Mouse (Mus musculus): Measurements from ENCODE around the gene Ufl1. TPM values are rescaled to one million over a fixed set of nuclear protein-coding genes. Genes with fewer than 3 reads are reported as not detected.
"Not testable (repeated sequence)": the region's sequence is repeated elsewhere in the genome, so short reads cannot be mapped to it uniquely, and the experiment has no call there.

Ufl1 gene
- 37.4 and 38.5 TPM in 2 replicates for polyA plus RNA-seq (2015; fragmentation: Nextera tagmentation; extraction: Ambion mirVana)

DNA sequence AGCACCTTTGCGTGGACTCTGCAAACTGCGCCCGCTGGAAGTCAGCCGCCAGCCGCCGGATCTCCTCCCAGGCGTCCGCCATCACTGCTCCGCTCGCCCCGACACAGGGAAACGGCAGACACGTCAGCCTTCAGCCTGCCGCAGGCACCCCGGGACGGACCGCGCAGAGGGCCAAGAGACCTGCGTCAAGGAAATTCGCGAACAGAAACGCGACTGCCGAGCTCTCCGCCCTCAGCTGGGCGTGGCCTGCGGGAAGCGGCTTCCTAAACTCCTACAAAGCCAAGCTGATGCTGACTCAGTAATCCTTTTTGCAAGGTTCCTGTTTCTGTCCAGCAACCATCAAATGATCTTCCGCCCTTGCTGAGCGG is at the start of gene Ufl1:
Gene Ufl1 (minus strand): TSS at position 151 of the 368 bp plus-strand sequence.
- Histone ChIP-seq H3K36me3 (peaks cover 20% of the 10 kb centered on the region), H3K27me3 (no peaks in the 10 kb centered on the region), H3K4me1 (replicated peaks) (peaks cover 6% of the 10 kb centered on the region), H3K27ac (replicated peaks) (peak within 1 kb of the TSS; percentile 99), H3K4me2 (peak within 1 kb of the TSS; percentile 64), H3K9me3 (no peaks in the 10 kb centered on the region), H3K9ac (peak within 1 kb of the TSS; percentile 91), H3K4me3 (peak within 1 kb of the TSS; percentile 75)
- peak; percentile 99 for ATAC-seq (ENCODE audit: low FRiP score, low read depth)
- WGBS = under 1% methylated on average over 30 of the region's 30 CpGs

DNA sequence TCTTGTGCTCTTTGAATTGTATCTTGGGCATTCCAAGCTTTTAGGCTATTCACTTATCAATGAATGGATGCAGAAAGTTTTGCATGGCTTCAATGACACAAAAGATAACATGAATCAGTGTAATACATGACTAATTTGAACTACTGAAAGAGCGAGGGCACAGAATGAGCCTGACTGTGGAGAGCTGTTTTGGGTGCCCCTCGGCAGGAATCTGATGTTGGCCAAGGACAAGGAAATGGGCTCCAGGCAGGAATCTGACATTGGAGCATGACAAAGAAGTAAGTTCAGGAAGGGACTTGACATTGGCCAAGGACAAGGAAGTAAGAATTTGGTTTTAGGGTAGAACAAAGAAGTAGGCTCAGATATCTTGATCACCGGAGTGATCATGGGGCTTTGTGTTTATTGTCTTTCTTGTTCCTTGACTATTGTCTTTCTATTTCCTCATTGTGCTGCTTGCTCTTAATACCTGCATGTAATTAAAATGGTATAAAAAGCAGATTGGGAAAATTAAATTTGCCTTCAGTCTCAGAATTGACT is 44.1 kb upstream of the Ufl1 start:
- Histone ChIP-seq H3K36me3 (no peaks in the 10 kb centered on the region), H3K27ac (replicated peaks) (no peak overlapping the region), H3K9ac (no peak overlapping the region), H3K4me3 (no peak overlapping the region), H3K4me2 (no peak overlapping the region), H3K4me1 (replicated peaks) (no peaks in the 10 kb centered on the region), H3K9me3 (no peaks in the 10 kb centered on the region), H3K27me3 (no peaks in the 10 kb centered on the region)
- ATAC-seq (ENCODE audit: low FRiP score, low read depth) = no peak
- 87% methylated on average over 3 of the region's 3 CpGs for WGBS

DNA sequence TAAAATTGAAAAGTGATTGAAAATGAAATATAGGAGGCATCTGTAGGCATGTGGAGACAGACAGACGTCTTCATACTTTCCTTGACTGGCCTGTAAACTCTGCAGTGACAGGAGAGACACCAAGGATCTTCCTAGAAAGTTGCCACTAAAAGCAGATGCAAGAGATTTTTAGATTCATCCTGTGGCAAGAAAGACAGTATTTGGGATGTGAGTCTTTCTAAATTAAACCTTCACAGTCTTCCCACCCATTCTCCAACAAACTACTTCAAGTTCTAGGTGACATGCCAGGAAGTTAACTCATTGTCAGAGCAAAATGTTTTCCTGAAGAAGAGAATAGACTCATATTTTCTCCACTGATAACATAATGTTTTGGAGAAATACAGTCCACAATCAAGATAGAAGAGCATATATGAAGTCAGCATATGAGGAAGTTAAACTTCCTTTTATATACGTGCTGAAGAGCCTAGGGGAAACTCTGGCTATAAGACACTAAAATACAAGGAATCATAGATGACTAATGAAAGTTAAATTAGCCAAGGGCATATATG is 41.1 kb upstream of the Ufl1 start:
- Histone ChIP-seq H3K4me1 (replicated peaks) (no peaks in the 10 kb centered on the region), H3K36me3 (no peaks in the 10 kb centered on the region), H3K9ac (no peak overlapping the region), H3K4me3 (no peak overlapping the region), H3K9me3 (no peaks in the 10 kb centered on the region), H3K27me3 (no peaks in the 10 kb centered on the region), H3K4me2 (no peak overlapping the region), H3K27ac (replicated peaks) (no peak overlapping the region)
- no peak for ATAC-seq (ENCODE audit: low FRiP score, low read depth)
- 79% methylated on average over 2 of the region's 2 CpGs for WGBS

DNA sequence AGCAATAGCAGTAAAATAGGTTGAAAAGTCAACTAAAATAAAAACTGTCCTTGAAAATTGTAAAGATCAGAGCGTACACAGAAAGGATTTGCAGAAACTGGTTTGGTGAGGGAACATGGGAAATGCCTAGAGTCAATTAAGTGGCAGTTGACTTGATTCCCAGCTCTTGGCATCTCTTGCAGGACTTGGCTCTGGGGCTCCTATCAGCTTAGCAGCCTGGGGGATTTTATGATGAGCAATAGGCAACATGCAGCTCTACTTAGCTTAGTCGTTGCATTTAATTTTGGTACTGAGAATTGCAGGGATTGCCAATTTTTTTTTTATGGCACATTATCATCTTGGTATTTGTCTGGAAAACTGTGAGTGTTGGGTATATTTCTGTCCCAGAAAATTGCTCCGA is 32.1 kb upstream of the Ufl1 start:
- H3K36me3 ChIP-seq = no peaks in the 10 kb centered on the region
- H3K4me2 ChIP-seq = no peak overlapping the region
- no peak overlapping the region for H3K27ac ChIP-seq (replicated peaks)
- H3K27me3 ChIP-seq = no peaks in the 10 kb centered on the region
- WGBS = 64% methylated on average over 3 of the region's 3 CpGs
- no peak overlapping the region for H3K4me3 ChIP-seq
- no peaks in the 10 kb centered on the region for H3K9me3 ChIP-seq
- no peak overlapping the region for H3K9ac ChIP-seq
- no peak for ATAC-seq (ENCODE audit: low FRiP score, low read depth)
- H3K4me1 ChIP-seq (replicated peaks) = no peaks in the 10 kb centered on the region

DNA sequence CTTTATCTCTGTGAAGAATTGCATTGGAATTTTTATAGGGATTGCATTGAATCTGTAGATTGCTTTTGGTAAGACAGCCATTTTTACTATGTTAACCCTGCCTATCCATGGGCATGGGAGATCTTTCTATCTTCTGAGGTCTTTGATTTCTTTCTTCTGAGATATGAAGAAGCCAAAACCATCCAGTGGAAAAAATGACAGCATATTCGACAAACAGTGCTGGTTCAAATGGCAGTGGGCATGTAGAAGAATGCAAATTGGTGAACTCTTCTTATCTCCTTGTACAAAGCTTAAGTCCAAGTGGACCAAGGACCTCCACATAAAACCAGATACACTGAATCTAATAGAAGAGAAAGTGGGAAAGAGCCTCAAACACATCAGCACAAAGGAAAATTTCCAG is 3.4 kb upstream of the Ufl1 start:
- not testable (repeated sequence) for H3K27me3 ChIP-seq; H3K36me3 ChIP-seq; H3K4me1 ChIP-seq (replicated peaks); H3K4me2 ChIP-seq; H3K9me3 ChIP-seq; ATAC-seq (ENCODE audit: low FRiP score, low read depth); H3K4me3 ChIP-seq; H3K9ac ChIP-seq; H3K27ac ChIP-seq (replicated peaks)
- WGBS = 94% methylated on average over 1 of the region's 1 CpGs

DNA sequence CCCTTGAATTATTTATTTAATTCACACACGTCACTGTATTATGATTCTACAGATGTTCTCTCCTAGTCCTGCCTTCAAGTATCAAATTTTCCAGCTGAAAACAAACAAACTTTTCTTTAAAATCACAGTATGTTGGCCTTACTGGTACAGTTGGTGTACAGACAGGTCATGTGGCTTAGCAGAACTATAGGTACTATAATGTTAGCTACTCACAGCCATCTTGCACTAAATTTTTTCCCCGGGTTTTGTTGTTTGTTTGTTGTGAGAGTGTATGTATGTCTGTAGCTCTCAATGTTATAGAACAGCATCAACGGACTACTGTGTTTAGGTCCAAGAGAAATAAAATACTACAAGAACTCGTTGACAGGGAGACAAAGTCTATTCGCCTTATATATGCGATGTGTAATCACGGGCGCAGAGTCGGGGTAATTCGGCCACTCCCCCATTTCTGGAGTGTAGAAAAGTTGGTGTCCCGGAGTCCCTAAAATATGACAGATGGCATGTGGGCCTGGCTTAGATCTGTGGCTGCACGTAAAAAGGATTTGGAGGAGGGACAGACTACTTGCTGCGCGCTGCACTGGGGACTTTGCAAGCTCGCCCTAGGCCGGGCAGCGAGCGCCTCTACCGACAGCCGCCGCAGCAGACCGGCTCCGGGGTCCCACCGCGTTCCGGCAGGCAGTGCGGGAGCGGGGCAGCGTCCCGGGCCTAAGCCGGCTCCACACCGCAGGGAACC is 517 bp downstream of the Ufl1 start:
- H3K4me3 ChIP-seq = peak overlapping the region; percentile 75
- peaks cover 6% of the 10 kb centered on the region for H3K4me1 ChIP-seq (replicated peaks)
- peak overlapping the region; percentile 91 for H3K9ac ChIP-seq
- H3K27ac ChIP-seq (replicated peaks) = peak overlapping the region; percentile 99
- no peaks in the 10 kb centered on the region for H3K9me3 ChIP-seq
- ATAC-seq (ENCODE audit: low FRiP score, low read depth) = peak; percentile 94
- WGBS = under 1% methylated on average over 32 of the region's 32 CpGs
- H3K36me3 ChIP-seq = peaks cover 20% of the 10 kb centered on the region
- peak overlapping the region; percentile 64 for H3K4me2 ChIP-seq
- no peaks in the 10 kb centered on the region for H3K27me3 ChIP-seq

DNA sequence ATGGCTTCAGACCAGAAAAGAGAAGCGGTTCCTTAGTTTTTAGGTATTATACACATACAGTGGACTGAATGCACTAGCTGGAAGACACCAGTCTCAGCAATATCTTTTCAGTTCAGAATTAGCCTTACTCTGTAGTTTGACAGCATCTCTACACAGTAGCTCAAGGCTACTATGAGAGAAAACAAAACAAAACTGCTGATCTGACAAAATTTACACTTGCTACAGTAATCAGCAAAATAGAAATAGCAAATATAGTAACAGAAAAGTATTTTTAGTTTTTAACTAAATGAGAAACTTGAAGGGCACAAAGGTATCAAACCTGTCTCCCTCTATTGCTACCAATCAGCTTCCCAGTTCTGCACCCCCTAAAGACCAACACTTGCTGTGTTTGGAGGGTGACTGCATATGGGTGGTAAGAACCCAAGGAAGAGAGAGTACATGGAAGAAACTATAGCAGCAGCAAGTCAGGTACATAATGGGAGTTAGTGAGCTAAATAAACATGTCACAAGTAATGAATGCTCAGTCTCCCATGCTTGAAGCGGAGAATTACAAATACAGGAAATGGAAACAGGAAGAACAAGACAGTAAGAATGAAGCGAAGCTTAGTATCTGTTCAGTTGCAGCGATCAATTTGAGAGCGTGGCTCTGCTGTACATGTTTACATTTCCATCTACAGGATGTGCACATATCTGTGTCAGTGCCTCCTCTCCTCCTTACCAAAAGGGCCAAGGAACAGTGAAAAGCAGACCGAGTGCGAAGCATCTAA is 8.6 kb downstream of the Ufl1 start:
- Histone ChIP-seq H3K27me3 (no peaks in the 10 kb centered on the region), H3K4me2 (no peak overlapping the region), H3K4me1 (replicated peaks) (no peaks in the 10 kb centered on the region), H3K27ac (replicated peaks) (no peak overlapping the region), H3K9ac (no peak overlapping the region), H3K9me3 (no peaks in the 10 kb centered on the region), H3K4me3 (no peak overlapping the region), H3K36me3 (peaks cover 65% of the 10 kb centered on the region)
- WGBS = 91% methylated on average over 7 of the region's 7 CpGs
- ATAC-seq (ENCODE audit: low FRiP score, low read depth) = no peak

DNA sequence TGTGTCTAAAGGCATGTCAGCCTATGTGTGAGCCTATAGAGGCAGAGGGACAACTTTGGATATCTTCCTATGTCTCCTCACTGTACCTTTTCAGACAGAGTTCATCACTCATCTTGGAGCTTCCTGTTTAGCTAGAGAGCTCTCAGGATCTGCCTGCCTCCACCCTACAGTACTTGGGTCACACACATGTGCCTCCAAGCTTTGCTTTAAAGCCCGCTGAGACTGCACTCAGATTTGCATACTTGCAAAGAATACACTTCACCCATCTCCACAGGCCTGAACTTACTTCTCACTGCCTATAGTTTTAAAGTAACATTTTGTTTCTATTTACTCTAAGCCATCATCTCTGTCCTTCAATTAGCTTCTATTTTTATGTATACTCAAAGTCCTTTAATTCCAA is 9.7 kb downstream of the Ufl1 start:
- Histone ChIP-seq H3K9ac (no peak overlapping the region), H3K36me3 (peaks cover 66% of the 10 kb centered on the region), H3K4me3 (no peak overlapping the region), H3K27me3 (no peaks in the 10 kb centered on the region), H3K4me2 (no peak overlapping the region), H3K9me3 (no peaks in the 10 kb centered on the region), H3K27ac (replicated peaks) (no peak overlapping the region), H3K4me1 (replicated peaks) (no peaks in the 10 kb centered on the region)
- WGBS = 85% methylated on average over 1 of the region's 1 CpGs
- ATAC-seq (ENCODE audit: low FRiP score, low read depth) = no peak

DNA sequence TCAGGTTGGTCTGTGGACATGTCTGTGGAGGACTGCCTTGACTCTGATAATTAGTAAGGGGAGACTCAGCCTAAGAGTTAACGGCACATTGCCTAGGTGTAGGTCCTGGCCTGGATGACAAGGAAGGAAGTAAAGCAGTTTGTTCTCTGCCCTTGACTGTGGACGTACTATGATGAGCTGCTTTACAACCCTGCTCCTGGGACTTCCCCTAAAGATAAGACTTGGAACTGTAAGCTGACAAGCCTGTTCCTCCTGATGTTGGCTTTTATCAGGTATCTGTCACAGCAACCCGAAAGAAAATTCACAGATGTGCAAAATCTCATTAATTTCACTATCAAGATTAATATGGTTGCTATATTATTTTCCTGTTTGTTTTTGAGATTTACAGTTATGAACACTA is 14.5 kb downstream of the Ufl1 start:
- peaks cover 61% of the 10 kb centered on the region for H3K36me3 ChIP-seq
- no peak for ATAC-seq (ENCODE audit: low FRiP score, low read depth)

DNA sequence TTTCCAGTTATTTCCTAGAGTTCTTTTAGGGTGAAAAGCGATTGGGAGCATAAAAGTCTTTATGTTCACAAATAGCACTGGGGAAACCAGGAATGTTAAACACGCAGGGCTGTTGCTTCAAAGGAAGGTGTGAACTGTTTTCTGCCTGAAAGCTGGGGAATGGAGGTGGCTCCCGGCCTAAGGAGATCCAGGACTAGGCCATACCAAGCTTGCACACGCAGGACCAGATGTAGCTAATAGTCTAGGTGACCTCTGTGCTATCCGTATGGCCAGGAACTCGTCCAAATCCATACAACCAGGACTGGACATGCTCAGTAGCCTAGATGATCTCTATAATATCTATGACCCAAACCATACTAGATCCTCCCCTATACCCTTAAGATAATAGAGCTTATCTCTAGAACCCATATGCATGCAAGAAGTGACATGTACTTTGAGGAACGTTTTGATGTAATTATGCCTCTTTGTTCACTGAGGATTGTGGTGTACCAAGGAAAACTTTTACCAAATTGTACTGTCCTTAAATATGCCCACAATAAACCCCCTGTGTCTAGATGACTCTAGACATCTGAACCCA is 23.7 kb downstream of the Ufl1 start:
- no peaks in the 10 kb centered on the region for H3K27me3 ChIP-seq
- WGBS = 97% methylated on average over 7 of the region's 7 CpGs

More for the DNA sequence above, 14.5 kb downstream of the Ufl1 start:
- H3K9ac ChIP-seq = no peak overlapping the region
- WGBS = 96% methylated on average over 3 of the region's 3 CpGs
- H3K27me3 ChIP-seq = no peaks in the 10 kb centered on the region
- no peak overlapping the region for H3K4me3 ChIP-seq
- no peaks in the 10 kb centered on the region for H3K4me1 ChIP-seq (replicated peaks)
- no peak overlapping the region for H3K4me2 ChIP-seq
- no peak overlapping the region for H3K27ac ChIP-seq (replicated peaks)
- H3K9me3 ChIP-seq = no peaks in the 10 kb centered on the region

DNA sequence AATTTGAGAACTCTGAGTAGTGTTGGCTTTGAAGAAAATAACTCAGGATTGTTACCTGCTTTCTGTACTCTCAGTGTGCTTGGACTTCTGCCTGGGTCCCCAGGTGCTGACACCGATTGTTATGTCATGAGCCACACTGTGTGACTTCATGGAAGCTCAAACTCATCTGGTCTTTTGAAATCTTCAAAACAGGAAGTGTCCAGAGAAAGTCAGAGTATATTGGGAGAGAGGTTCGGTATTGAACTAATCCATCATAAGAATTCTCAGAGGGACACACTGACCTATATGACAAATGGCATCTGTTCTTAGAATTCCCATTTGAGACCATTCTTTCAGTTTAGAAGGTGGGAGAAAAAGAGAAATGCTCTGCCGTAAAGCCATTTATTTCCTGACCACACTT is 38.8 kb downstream of the Ufl1 start, which contains the start of gene Fhl5:
Gene Fhl5 (minus strand): TSS at position 101 of the 400 bp plus-strand sequence.
- no peak for ATAC-seq (ENCODE audit: low FRiP score, low read depth)
- 91% methylated on average over 3 of the region's 3 CpGs for WGBS

More for the DNA sequence above, 23.7 kb downstream of the Ufl1 start:
- Histone ChIP-seq H3K27ac (replicated peaks) (no peak overlapping the region), H3K36me3 (peaks cover 42% of the 10 kb centered on the region), H3K4me3 (no peak overlapping the region), H3K4me2 (no peak overlapping the region), H3K9ac (no peak overlapping the region), H3K4me1 (replicated peaks) (no peaks in the 10 kb centered on the region), H3K9me3 (no peaks in the 10 kb centered on the region)
- no peak for ATAC-seq (ENCODE audit: low FRiP score, low read depth)

DNA sequence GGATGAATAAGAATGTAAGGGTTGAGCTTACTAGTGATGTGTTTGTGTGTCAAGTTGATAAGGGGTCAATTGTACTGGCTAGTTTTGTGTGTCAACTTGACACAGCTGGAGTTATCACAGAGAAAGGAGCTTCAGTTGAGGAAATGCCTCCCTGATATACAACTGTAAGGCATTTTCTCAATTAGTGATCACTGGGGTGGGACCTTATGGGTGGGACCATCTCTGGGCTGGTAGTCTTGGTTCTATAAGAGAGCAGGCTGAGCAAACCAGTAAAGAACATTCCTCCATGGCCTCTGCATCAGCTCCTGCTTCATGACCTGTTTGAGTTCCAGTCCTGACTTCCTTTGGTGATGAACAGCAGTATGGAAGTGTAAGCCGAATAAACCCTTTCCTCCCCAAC is 46.0 kb downstream of the Ufl1 start:
- not testable (repeated sequence) for H3K4me2 ChIP-seq; H3K27ac ChIP-seq (replicated peaks)

More for the DNA sequence above, 38.8 kb downstream of the Ufl1 start, which contains the start of gene Fhl5:
- no peak within 1 kb of the TSS for H3K27ac ChIP-seq (replicated peaks)
- no peak within 1 kb of the TSS for H3K4me3 ChIP-seq
- H3K27me3 ChIP-seq = no peaks in the 10 kb centered on the region
- no peaks in the 10 kb centered on the region for H3K4me1 ChIP-seq (replicated peaks)
- H3K9ac ChIP-seq = no peak within 1 kb of the TSS
- no peaks in the 10 kb centered on the region for H3K36me3 ChIP-seq
- H3K9me3 ChIP-seq = no peaks in the 10 kb centered on the region
- no peak within 1 kb of the TSS for H3K4me2 ChIP-seq

More for the DNA sequence above, 46.0 kb downstream of the Ufl1 start:
- not testable (repeated sequence) for H3K4me1 ChIP-seq (replicated peaks); H3K27me3 ChIP-seq; ATAC-seq (ENCODE audit: low FRiP score, low read depth); H3K9ac ChIP-seq; H3K4me3 ChIP-seq; H3K9me3 ChIP-seq; H3K36me3 ChIP-seq
- 100% methylated on average over 1 of the region's 1 CpGs for WGBS

Measured in hindbrain, embryonic 15.5 days (tissue).